Mouse (Mus musculus): ENCODE results near the gene Polr3f. TPM values are rescaled to one million over a fixed set of nuclear protein-coding genes. Genes with fewer than 3 reads are reported as not detected.

Gene Polr3f
- total RNA-seq, 1 experiment from 2014 or later: 18.0 TPM

DNA sequence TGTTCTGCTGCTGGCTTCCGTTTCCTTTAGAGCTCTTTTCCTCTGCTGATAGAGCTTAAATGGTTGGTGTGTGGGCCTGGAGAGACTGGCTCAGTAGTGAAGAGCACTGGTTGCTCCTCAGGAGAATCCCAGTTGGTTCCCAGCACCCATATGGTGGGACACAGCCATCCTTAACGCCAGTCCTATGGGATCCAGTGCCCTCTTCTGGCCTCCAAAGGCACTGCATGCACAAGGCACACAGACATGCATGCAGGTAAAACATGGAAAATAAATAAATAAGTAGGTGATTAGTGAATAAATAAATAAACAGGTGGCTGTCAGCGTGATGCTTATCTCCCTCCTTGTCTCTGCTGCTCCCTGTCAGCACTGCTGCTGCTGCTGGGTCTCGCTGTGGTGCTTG lies 61.2 kb downstream of the Polr3f start:
- DNase-seq: no peak

Other genes with a start within 250 kb of the Polr3f start
- not detected in 2 replicates for gene Ovol2, start 195.6 kb upstream of the Polr3f start, total RNA-seq (2021)
- 25.3 and 28.0 TPM in 2 replicates for gene Kat14, start 158.7 kb upstream of the Polr3f start, total RNA-seq (2021)
- gene Pet117, start 158.7 kb upstream of the Polr3f start, total RNA-seq (2021): 8.0 and 10.4 TPM in 2 replicates
- 1.7 and 3.9 TPM in 2 replicates for gene Dzank1, start 304 bp upstream of the Polr3f start, total RNA-seq (2021)
- gene Rbbp9, start 23.2 kb downstream of the Polr3f start, total RNA-seq (2021): 27.4 and 28.1 TPM in 2 replicates
- gene Sec23b, start 28.5 kb downstream of the Polr3f start, total RNA-seq (2021): 58.8 and 74.1 TPM in 2 replicates
- 48.2 and 50.9 TPM in 2 replicates for gene Smim26, start 66.3 kb downstream of the Polr3f start, total RNA-seq (2021)
- gene Dtd1, start 72.2 kb downstream of the Polr3f start, total RNA-seq (2021): 19.6 and 20.6 TPM in 2 replicates